Mouse (Mus musculus) kidney, adult 2 months (tissue): ENCODE data around the gene Gtf3c2. TPM values are rescaled to one million over a fixed set of nuclear protein-coding genes. Genes with fewer than 3 reads are reported as not detected.

Source experiments
- DNase-seq: peaks from one replicate; pipeline ENCODE4 v3.0.0; 2021
- H3K27ac ChIP-seq: fragments of 200-500 bp; 2 replicates; pipeline ENCODE4 v1.5.1; 2012; ENCODE audit warnings: low read depth, low read length, control low read depth, inconsistent platforms; ENCODE audit not compliant: insufficient read depth
- H3K27me3 ChIP-seq: fragments of 200-500 bp; replicated peaks from 2 replicates; pipeline ENCODE4 v1.6.1; 2012; ENCODE audit warnings: mild to moderate bottlenecking, moderate library complexity, low read length, inconsistent platforms; ENCODE audit not compliant: control insufficient read depth, insufficient read depth
- H3K36me3 ChIP-seq: fragments of 200-500 bp; 2 replicates; pipeline ENCODE4 v1.6.1; 2012; ENCODE audit warnings: mild to moderate bottlenecking, moderate library complexity, low read length, inconsistent platforms; ENCODE audit not compliant: control insufficient read depth, insufficient read depth
- H3K4me1 ChIP-seq: fragments of 200-500 bp; 2 replicates; pipeline ENCODE4 v1.6.1; 2011; ENCODE audit warnings: low read length; ENCODE audit not compliant: control insufficient read depth, insufficient read depth
- H3K4me3 ChIP-seq: fragments of 200-500 bp; 2 replicates; pipeline ENCODE4 v1.5.1; 2011; ENCODE audit warnings: mild to moderate bottlenecking, low read depth, low read length, control low read depth; ENCODE audit not compliant: insufficient read depth
- CTCF ChIP-seq: fragments of 200-500 bp; conservative IDR thresholded peaks from 2 replicates; pipeline ENCODE4 v1.5.1; 2011; ENCODE audit warnings: low read depth, mild to moderate bottlenecking, control low read depth, low read length, moderate library complexity, mixed read lengths; ENCODE audit not compliant: insufficient read depth, insufficient read length
- POLR2A ChIP-seq: fragments of 200-500 bp; IDR thresholded peaks from one replicate; pipeline ENCODE4 v1.6.1; 2011; ENCODE audit warnings: low read depth, low read length, control low read depth
- WGBS: fragments of 180-500 bp; shearing (Covaris S2); methylation state at CpG from one replicate; pipeline ENCODE4 v1.1.7; 2018; 5-methylcytosine and 5-hydroxymethylcytosine counted together
- polyA plus RNA-seq: library from polyadenylated mRNA; depleted of rRNA; stranded (reverse); fragments of >200 nt; gene quantifications from 2 replicates; pipeline ENCODE4 v1.2.3, GENCODE M21; 2012; rRNA removed

The Gtf3c2 gene
- 47.8 and 49.2 TPM in 2 replicates for polyA plus RNA-seq

DNA sequence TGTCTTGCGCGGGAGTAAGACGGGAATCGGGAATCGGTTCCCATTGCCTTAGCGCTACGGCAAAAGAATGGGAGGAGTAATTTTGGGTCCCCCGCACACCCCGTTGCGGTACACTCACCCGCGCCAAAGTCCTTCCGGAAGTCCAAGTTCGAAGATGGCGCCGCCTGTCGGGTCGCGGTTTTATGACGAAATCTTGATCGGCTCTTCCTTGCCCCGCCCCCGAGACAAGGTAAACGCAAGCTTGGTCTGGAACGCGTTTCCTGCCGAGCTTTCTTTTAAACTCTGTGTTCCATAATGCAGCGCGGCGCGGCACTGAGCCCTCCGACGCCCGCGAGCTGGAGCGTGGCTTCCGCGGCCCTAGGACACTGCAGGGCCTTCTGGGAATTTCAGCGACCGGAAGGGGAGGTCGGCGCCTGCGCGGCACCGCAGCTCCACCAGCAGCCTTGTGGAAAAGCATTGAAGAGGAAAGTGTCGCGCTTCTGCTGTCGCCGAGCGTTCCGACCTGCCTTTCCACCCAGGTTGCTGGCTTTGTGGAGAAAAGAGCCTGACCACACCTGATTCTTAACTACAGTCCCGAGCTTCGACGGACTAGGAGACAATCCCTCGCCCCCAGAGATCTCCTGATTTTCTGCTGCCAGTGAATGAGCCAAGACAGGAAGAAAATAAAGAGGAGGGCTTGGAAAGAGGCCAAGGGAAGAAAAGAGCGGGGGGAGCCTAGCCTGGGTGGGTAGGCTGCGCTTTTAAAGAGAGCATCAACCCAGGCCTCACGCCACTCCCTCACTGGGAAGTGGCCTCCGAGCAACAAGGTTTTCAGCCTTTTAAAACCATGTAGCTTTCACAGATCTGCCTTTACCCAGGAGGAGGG, at the start of gene Gtf3c2, which contains the start of gene Gm29609:
Gene Gtf3c2, minus strand, starts transcription at position 379 of the 865 bp plus-strand sequence.
Gene Gm29609, minus strand, starts transcription at position 146 of the 865 bp plus-strand sequence.
- TF ChIP-seq POLR2A, result peak; percentile 54
- no peak for TF ChIP-seq CTCF
- Histone ChIP-seq H3K36me3 (no peaks in the 10 kb centered on the region), H3K27ac (peak within 1 kb of the TSS; percentile 89), H3K4me3 (peak within 1 kb of the TSS; percentile 82), H3K4me1 (peaks cover 4% of the 10 kb centered on the region; the same call in 1 of the 2 replicates), H3K27me3 (no peaks in the 10 kb centered on the region)
- peak; percentile 97 for DNase-seq
- under 1% methylated on average over 59 of the region's 59 CpGs for WGBS

GRCm38 (mm10) chr5:31226641-31227040, 46.7 kb upstream of the Gtf3c2 start:
- TF ChIP-seq CTCF, result no peak
- no peak for TF ChIP-seq POLR2A
- H3K36me3 ChIP-seq, result no peaks in the 10 kb centered on the region
- H3K4me1 ChIP-seq, result no peaks in the 10 kb centered on the region
- no peak overlapping the region for H3K4me3 ChIP-seq
- DNase-seq, result no peak
- H3K27me3 ChIP-seq, result no peaks in the 10 kb centered on the region
- H3K27ac ChIP-seq, result no peak overlapping the region
- 74% methylated on average over 1 of the region's 1 CpGs for WGBS

GRCm38 (mm10) chr5:31222696-31223095, 42.8 kb upstream of the Gtf3c2 start:
- Histone ChIP-seq H3K4me1 (no peaks in the 10 kb centered on the region), H3K36me3 (no peaks in the 10 kb centered on the region), H3K27ac (no peak overlapping the region), H3K27me3 (no peaks in the 10 kb centered on the region), H3K4me3 (no peak overlapping the region)
- 91% methylated on average over 9 of the region's 9 CpGs for WGBS
- no peak for DNase-seq
- TF ChIP-seq CTCF (no peak), POLR2A (no peak)

DNA sequence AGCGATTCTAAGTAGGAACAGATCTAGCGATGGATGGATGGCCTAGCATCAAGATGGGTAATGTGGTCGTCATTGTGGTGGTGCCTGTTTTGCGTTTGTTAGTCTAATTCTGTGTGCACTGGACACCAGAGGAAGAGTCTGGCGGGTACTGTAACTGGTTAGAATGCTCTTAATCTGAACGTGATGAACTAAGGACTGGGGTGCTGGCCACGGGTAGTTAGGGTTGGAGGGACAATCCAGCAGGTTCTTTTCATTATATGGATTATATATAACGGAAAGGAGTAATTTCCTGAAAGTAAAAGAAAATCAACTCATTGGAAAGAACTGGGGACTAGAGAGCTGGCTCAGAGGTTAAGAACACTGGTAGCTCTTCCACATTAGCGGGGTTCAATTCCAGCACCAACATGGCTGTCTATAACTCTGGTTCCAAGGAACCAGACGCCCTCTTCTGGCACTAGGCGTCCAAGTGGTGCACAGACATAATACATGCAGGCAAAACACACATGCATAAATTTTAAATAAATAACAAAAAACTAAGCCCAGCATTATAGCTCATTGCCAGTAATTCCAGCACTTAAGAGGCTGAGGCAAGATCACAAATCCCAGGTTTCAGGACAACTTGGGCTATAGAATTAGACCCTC, 41.5 kb upstream of the Gtf3c2 start:
- peak; percentile 50 for DNase-seq
- no peaks in the 10 kb centered on the region for H3K36me3 ChIP-seq

DNA sequence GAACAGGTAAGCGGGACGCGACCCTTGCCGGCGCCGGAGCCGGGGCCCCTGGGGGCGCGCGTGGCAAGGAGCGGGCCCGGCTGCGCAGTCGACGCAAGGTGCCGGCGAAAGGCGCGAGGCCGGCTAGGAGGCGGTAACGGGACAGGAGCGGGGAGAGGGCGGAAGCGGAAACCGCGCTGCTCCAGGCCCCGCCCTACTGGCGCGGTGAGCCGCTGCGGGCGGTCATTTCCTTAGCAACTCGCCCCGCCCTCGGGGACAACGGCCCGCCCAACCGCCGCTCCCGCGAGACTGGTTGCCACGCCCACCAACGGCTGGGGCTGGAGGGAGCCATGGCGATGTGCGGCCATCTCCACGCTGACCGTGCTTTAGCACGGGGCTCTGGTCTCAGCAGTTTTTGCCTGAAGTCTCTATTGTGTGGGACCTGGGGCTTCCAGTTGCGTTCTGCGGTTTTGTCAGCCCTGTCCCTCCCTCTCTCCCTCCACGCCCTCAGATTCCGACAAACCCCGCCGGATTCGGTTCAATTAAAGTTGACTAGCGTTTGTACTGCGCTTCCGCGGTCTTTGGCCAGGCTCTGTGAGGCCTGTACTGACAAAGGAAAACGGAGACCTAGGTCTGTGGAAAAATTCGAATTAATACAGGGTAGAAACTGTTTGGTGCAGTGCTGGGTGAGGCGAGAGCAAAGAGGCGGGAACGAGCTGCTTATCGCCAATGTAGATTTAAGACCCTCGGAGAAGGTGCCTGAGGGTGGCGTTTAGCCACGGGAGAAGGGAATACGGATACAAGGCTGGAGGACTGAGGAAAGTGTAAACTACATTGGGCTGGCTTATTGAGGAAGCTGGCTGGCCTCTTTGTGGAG, 40.7 kb upstream of the Gtf3c2 start, which contains the start of gene Ppm1g:
Gene Ppm1g, minus strand, starts transcription at position 240 of the 856 bp plus-strand sequence.
- Histone ChIP-seq H3K27me3 (no peaks in the 10 kb centered on the region), H3K36me3 (no peaks in the 10 kb centered on the region), H3K4me3 (peak within 1 kb of the TSS; percentile 93), H3K4me1 (no peaks in the 10 kb centered on the region), H3K27ac (peak within 1 kb of the TSS; percentile 63)
- TF ChIP-seq CTCF, result no peak
- peak; percentile 95 for TF ChIP-seq POLR2A
- DNase-seq, result peak; percentile 98
- WGBS, result under 1% methylated on average over 70 of the region's 70 CpGs

More for the DNA sequence above, 41.5 kb upstream of the Gtf3c2 start:
- WGBS, result 16% methylated on average over 11 of the region's 11 CpGs
- Histone ChIP-seq H3K27me3 (no peaks in the 10 kb centered on the region), H3K27ac (peak overlapping the region; percentile 63; the same call in 1 of the 2 replicates), H3K4me1 (no peaks in the 10 kb centered on the region), H3K4me3 (peak overlapping the region; percentile 77)
- TF ChIP-seq CTCF (peak; percentile 37), POLR2A (no peak)

- under 1% methylated on average over 40 of the region's 40 CpGs for WGBS
- H3K4me1 ChIP-seq, result no peaks in the 10 kb centered on the region
- peak overlapping the region; percentile 93 for H3K4me3 ChIP-seq
- no peak for TF ChIP-seq POLR2A
- no peaks in the 10 kb centered on the region for H3K36me3 ChIP-seq
- H3K27me3 ChIP-seq, result no peaks in the 10 kb centered on the region
- peak; percentile 45 for DNase-seq
- H3K27ac ChIP-seq, result peak overlapping the region; percentile 52
Measured at GRCm38 (mm10) chr5:31219911-31220447, 40.0 kb upstream of the Gtf3c2 start.
